Mouse (Mus musculus) olfactory bulb, adult 2 months (tissue): Measurements from ENCODE around the gene Zdhhc18. TPM values are rescaled to one million over a fixed set of nuclear protein-coding genes. Genes with fewer than 3 reads are reported as not detected.

Experiments
- H3K27ac ChIP-seq: fragments of 200-500 bp; 2 replicates; pipeline ENCODE4 v1.5.1; 2012; ENCODE audit warnings: low read depth, low read length; ENCODE audit not compliant: insufficient read depth
- H3K4me1 ChIP-seq: fragments of 200-500 bp; 2 replicates; pipeline ENCODE4 v1.6.1; 2012; ENCODE audit warnings: low read length; ENCODE audit not compliant: control insufficient read depth, insufficient read depth
- H3K4me3 ChIP-seq: fragments of 200-500 bp; 2 replicates; pipeline ENCODE4 v1.5.1; 2012; ENCODE audit warnings: mild to moderate bottlenecking, low read depth, low read length, moderate library complexity; ENCODE audit not compliant: insufficient read depth
- CTCF ChIP-seq: fragments of 200-500 bp; IDR thresholded peaks from 2 replicates; pipeline ENCODE4 v1.5.1; 2012; ENCODE audit warnings: low read depth, mild to moderate bottlenecking, low read length, moderate library complexity; ENCODE audit not compliant: insufficient read depth
- POLR2A ChIP-seq: fragments of 200-500 bp; IDR thresholded peaks from 2 replicates; pipeline ENCODE4 v1.6.1; 2012; ENCODE audit warnings: mild to moderate bottlenecking, low read depth, low read length, moderate library complexity; ENCODE audit not compliant: insufficient read depth
- WGBS: fragments of 180-500 bp; shearing (Covaris S2); methylation state at CpG from one replicate; pipeline ENCODE4 v1.1.7; 2018; 5-methylcytosine and 5-hydroxymethylcytosine counted together
- polyA plus RNA-seq: library from polyadenylated mRNA; stranded (reverse); fragments of >200 nt; gene quantifications from 2 replicates; pipeline ENCODE4 v1.2.4, GENCODE M21; 2012; ENCODE audit warnings: low replicate concordance; ENCODE audit not compliant: missing spikeins, insufficient read depth, insufficient read length

Gene Zdhhc18
- polyA plus RNA-seq, 1 experiment, result not detected

DNA sequence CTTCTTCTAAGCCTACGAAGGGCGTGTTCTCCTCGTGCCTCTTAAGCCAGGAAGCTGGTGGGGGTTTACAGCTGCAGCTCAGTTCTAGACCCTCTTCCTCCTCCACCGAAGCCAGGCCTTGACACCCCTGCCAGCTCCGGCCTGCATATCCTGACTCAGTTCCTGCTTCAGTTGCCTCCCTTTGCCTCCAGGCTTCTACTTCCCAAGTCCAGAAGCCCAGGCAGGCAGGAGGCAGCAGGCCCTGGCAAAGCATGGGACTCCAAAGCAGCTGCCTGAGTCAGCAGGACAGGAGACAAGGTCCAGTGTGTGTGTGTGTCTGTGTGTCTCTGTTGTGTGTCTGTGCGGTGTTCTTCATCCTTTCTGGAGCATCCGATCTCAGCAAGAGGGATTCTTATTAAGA, 45.8 kb downstream of the Zdhhc18 start:
- H3K4me1 ChIP-seq, result peaks cover 16% of the 10 kb centered on the region
- H3K4me3 ChIP-seq, result no peak overlapping the region
- 84% methylated on average over 7 of the region's 7 CpGs for WGBS
- no peak overlapping the region for H3K27ac ChIP-seq
- TF ChIP-seq CTCF (no peak), POLR2A (no peak)

DNA sequence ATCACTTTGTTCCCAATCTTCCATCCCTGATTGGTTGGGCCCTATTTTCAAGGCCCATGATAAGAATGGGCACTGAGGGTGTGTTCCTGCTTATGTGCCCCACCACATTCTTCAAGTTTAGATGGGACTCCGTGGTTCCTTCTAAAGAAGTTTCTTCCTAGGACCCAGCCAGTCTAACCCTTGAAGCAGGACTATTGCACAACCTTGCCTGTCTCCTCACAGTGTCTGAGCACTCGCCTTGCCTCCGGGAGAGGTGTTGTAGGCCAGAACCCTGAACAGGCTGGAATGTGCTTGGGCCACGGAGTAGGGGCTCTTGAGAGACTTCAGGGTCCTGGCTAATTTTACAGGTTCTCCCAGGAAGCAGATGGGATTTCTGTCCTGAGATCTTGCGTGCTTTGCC, 46.9 kb downstream of the Zdhhc18 start:
- 94% methylated on average over 5 of the region's 5 CpGs for whole genome bisulfite sequencing
- no peak overlapping the region for H3K27ac ChIP-seq
- no peak overlapping the region for H3K4me3 ChIP-seq
- peaks cover 16% of the 10 kb centered on the region for H3K4me1 ChIP-seq
- TF ChIP-seq POLR2A (no peak), CTCF (no peak)

DNA sequence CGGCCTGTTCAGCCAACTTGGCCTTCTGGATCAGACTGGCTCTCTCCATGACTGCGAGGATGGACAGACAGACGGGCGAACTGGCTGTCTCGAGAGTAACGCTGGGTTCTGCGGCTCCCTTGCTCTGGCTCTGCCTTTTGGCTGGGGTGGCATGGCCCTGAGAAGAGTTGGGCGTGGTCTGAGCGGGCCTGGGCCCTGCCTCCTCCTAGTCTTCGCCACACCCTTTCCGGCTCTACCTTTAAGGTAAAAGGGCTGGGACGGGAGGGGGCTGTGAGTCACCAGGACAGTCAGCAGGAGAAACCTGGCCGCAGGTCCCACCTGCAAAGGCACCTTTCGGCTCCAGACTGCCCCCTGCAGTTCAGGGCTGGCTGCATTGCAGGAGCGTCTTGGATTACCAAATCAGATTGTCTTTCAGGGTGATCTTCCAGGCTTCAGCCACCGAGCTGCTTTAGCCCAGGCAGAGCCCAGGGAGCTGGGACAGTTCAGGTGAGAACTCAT, 48.2 kb downstream of the Zdhhc18 start, which contains the start of gene Sfn:
Gene Sfn (minus strand): TSS at position 448 of the 498 bp plus-strand sequence.
- Histone ChIP-seq H3K4me1 (peaks cover 16% of the 10 kb centered on the region), H3K27ac (no peak within 1 kb of the TSS), H3K4me3 (no peak within 1 kb of the TSS)
- 7% methylated on average over 16 of the region's 16 CpGs for whole genome bisulfite sequencing
- TF ChIP-seq POLR2A, result no peak
- no peak for TF ChIP-seq CTCF

DNA sequence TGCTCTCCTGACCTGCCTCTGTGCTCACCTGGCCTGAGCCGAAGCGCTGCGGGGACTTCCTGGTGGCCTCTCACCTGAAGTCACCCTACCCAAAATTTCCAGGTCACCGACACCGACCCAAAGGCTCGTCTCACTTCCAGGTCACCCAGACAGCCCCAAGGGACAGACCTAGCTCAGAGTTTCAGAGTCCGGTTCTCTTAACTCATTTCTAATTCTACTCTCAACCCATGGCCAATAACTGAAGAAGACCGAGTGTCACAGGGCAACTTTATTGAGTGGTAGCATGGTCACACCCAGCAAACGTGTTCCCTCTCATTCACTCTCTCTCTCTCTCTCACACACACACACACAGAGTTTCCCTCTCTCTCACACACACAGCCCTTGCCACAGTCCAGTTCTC, 49.6 kb downstream of the Zdhhc18 start:
- peaks cover 20% of the 10 kb centered on the region for H3K4me1 ChIP-seq
- H3K4me3 ChIP-seq, result no peak overlapping the region
- H3K27ac ChIP-seq, result no peak overlapping the region
- WGBS, result 21% methylated on average over 9 of the region's 9 CpGs
- no peak for TF ChIP-seq CTCF
- TF ChIP-seq POLR2A, result no peak

DNA sequence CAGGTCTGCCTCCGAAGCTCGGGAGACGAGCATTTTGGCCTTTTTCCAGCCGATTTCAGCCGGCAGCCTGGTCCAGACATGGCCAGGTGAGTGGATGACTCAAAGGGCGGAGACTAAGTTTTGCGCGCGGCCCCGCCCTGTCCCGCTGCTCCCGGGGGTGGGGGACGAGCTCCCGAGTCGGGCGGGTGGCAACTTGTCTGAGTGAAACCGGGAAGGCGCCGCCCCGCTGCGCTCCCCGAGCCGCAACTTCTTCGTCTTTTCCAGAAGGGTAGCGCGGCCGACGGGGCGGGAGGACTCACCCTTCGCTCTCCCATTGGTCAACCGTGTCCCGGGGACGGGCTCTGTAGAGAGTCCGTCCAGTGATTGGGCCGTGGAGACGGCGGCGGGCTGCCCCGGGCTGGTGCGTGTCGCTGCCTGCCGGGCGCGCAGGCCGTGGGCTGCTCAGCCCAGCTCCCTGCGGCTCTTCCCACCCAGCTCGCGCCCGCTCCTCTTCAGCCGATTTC, 50.3 kb downstream of the Zdhhc18 start:
- Histone ChIP-seq H3K27ac (no peak overlapping the region), H3K4me1 (peaks cover 24% of the 10 kb centered on the region), H3K4me3 (peak overlapping the region; percentile 49)
- under 1% methylated on average over 50 of the region's 50 CpGs for WGBS
- TF ChIP-seq CTCF (no peak), POLR2A (no peak)

DNA sequence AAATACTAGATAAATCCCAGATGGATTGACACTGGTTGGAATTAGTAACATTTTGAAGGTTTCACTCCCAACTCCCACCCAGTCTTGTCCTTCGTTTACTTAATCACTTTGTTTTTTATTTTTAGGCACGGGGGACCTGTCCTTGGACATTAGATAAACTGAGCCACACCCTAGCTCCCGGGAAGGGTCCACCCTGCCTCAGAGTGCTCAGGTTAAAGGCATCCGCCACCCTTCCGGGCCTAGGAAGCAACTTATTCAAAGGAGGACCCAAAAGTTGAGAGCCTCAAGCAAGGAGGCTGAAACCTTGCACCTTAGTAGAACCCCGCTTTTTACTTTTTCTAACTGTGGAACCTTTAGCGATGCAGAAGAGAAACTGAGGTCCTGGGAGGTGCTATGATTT, 50.8 kb downstream of the Zdhhc18 start:
- 31% methylated on average over 7 of the region's 7 CpGs for WGBS
- TF ChIP-seq CTCF, result no peak
- Histone ChIP-seq H3K27ac (no peak overlapping the region), H3K4me1 (peaks cover 24% of the 10 kb centered on the region), H3K4me3 (peak overlapping the region; percentile 49)

DNA sequence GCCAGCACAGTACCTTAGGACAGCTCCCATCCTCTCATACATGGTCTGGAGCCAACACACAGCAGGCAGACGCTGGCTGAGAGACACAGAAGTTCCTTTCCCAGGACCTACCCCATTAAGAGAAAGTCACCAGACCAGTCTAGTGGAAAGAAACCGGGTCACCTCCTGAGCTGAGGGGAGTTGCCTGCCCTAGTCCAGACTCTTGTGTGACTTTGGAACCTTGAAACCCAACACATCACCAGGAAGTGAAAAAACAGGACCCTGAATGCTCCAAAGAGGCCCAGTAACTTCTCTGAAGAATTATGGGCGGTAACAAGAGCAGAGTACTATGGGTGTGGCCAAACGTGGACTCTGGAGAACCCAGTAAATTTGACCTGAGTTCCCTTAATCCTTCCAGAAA, 51.3 kb downstream of the Zdhhc18 start:
- H3K4me1 ChIP-seq, result peaks cover 24% of the 10 kb centered on the region
- WGBS, result 60% methylated on average over 4 of the region's 4 CpGs
- no peak overlapping the region for H3K4me3 ChIP-seq
- TF ChIP-seq CTCF, result no peak
- no peak overlapping the region for H3K27ac ChIP-seq

DNA sequence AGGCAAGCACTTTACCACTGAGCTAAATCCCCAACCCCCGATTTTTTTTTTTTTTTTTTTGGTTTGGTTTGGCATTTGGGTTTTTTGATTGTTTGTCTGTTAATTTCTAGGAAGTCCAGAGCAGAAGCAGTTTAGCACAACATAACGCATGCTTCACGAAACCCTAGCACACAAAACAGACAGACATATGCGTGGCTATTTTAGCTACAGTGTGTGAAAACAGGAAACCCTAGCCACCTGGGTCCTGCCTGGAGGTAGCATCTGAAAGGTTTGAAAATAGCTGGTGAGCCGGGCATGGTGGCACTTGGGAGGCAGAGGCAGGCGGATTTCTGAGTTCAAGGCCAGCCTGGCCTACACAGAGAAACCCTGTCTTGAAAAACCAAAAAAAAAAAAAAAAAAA, 53.9 kb downstream of the Zdhhc18 start:
- TF ChIP-seq CTCF (no peak), POLR2A (no peak)
- 85% methylated on average over 6 of the region's 6 CpGs for WGBS
- H3K4me1 ChIP-seq, result peaks cover 17% of the 10 kb centered on the region

DNA sequence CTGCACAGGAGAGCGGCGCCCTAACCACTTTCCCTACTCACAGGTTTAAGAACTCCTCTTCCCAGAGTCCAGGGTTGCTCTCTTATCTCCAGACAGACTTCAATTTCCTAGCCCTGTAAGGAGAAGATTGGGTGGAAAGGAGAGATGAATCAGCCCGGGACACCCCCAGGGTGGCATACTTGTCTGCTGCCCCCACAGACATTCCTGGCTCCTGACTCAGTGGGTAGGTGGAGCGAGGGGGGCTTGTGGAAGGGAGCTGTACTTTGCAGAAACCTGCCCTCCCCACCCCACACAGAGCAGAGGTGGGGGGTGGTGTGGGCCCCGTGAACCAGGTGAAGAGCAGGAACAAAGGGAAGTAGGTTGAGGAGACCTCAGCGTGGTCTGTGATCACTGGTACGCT, 54.4 kb downstream of the Zdhhc18 start:
- Histone ChIP-seq H3K4me3 (no peak overlapping the region), H3K4me1 (peaks cover 17% of the 10 kb centered on the region), H3K27ac (no peak overlapping the region)
- no peak for TF ChIP-seq CTCF
- TF ChIP-seq POLR2A, result no peak
- WGBS, result 70% methylated on average over 7 of the region's 7 CpGs

More for the DNA sequence above, 53.9 kb downstream of the Zdhhc18 start:
- H3K27ac ChIP-seq, result no peak overlapping the region
- no peak overlapping the region for H3K4me3 ChIP-seq

DNA sequence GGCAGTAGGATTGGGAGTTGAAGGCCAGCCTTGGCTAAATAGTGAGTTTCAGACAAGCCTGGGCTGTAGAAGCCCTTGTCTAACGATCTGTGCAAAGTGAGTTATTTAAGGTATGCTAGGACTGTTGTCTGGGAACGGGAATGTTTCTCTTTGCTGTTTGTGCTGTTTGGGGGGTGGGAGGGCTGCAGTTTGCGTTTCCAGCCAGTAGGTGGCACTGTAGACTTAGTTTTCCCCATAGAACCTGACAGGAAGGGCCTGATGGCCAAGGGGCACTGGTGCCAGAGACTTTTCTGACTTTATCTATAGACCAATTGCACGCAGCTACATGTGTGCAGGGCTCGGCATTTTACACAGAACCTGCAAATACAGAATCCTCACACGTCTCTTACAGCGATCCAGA, 57.4 kb downstream of the Zdhhc18 start:
- TF ChIP-seq POLR2A (no peak), CTCF (peak; percentile 65)
- Histone ChIP-seq H3K4me3 (no peak overlapping the region), H3K27ac (no peak overlapping the region), H3K4me1 (peaks cover 8% of the 10 kb centered on the region)
- WGBS, result 28% methylated on average over 7 of the region's 7 CpGs
